Mouse (Mus musculus): Measurements from ENCODE around the gene Hoxc12.

Gene Hoxc12

DNA sequence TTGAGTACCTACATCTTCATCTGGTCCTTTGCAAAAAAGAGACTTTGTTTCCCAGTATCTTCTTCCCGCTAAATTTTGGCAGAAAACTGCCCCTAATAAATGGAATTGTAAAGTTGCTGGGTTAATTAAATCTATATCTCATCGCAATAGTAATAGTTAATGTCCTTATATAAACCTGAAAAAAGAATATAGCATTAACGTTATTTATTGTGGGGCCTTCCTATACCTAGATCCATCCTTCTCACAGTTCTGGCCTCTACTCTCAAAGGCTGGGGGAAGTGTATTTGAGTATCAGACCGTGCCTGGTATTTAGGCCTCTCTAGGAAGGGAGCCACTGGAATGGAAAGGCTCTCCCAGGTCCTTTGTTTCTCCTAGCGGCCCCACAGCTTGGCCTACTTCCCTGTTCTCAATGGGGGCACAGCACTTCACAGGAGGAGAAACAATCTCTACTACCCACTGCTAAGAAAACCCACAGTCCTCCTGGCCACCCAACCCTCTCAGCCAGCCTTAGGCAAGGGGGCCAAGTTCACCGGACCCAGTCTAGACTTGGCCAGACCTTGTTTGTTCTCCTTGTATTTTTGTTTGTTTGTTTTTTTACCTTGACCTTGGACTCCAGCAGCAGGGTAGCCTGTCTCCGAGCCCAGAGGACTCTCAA, 17.8 kb upstream of the Hoxc12 start:
- no peaks in the 10 kb centered on the region for H3K36me3 ChIP-seq (ENCODE audit: insufficient read depth, low read length)
- peaks cover 21% of the 10 kb centered on the region for H3K4me1 ChIP-seq (replicated peaks; ENCODE audit: low read depth, low read length)
- H3K27me3 ChIP-seq (ENCODE audit: insufficient read depth, low read length), result peaks cover 85% of the 10 kb centered on the region
- no peak overlapping the region for H3K4me3 ChIP-seq (replicated peaks; ENCODE audit: low read length)
- H3K9me3 ChIP-seq (ENCODE audit: low read length), result no peaks in the 10 kb centered on the region
- TF ChIP-seq CTCF (conservative IDR thresholded peaks at IDR 0.05; ENCODE audit: low read length), result no peak
- no peak for TF ChIP-seq NANOG (IDR thresholded peaks at IDR 0.05; ENCODE audit: borderline replicate concordance, low read length)

DNA sequence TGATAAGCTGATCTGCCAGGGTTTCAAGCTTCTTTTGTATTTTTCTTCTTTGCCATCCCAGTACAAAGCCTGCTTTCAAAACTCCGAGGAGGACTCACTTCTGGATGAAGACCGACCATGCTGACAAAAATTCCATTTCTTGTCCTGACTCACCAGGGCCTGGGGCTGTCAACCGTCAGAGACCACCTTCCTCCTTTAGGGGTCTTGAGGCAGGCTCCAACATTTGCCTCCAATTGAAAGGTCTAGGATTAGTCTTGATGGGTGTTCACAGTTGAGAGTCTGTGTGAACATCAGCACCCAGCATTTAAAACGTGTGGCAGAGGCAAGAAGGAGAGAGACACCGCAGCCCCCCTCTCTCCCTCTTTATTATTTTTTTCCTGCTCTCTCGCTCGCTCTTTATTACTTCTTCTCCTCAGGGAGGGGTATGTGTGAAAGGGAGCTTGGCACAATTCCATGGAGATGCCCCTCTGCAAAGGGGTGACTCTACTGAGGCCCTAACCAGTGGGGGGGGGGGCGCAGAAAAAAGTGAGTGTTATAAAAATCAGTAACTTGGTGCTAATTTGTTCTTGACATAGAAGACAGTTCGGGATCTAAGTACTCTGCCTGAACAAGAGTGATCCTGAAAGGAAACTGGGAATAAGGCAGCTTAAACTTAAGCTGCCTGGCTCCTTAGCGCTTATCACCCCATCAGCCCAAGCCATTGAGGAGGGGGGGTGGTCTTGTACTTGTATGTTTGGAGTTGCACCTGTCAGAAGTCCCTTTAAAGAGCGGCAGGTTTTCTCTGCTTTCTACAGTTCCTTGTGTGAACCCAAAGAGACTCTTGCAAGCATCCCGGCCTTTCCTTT, 17.0 kb upstream of the Hoxc12 start:
- peaks cover 22% of the 10 kb centered on the region for H3K4me1 ChIP-seq (replicated peaks; ENCODE audit: low read depth, low read length)
- H3K4me3 ChIP-seq (replicated peaks; ENCODE audit: low read length), result peak overlapping the region; percentile 68
- H3K36me3 ChIP-seq (ENCODE audit: insufficient read depth, low read length), result no peaks in the 10 kb centered on the region
- peaks cover 88% of the 10 kb centered on the region for H3K27me3 ChIP-seq (ENCODE audit: insufficient read depth, low read length)
- no peaks in the 10 kb centered on the region for H3K9me3 ChIP-seq (ENCODE audit: low read length)
- no peak for TF ChIP-seq CTCF (conservative IDR thresholded peaks at IDR 0.05; ENCODE audit: low read length)
- no peak for TF ChIP-seq POU5F1 (IDR thresholded peaks at IDR 0.05; ENCODE audit: borderline replicate concordance, low read length)
- TF ChIP-seq NANOG (IDR thresholded peaks at IDR 0.05; ENCODE audit: borderline replicate concordance, low read length), result no peak

DNA sequence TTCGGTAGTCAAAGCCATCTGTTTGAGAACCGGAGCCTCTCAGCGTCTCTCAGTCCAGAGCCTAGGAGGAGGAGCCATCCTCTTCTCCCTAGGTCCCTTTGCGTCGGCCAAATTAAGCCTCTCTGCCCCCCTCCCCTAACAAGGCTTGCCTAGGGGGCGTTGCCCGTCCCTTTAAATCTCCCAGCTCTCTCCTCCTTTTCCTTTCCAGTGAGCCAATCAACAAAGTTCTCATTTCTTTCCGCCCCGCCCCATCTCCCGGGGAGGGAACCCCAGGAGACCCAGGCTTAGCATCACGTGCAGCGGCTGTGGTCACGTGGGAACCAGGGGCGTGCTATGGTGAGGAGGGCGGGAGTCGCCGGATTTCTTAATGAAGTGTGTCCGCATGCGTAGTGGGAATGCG, 15.9 kb upstream of the Hoxc12 start:
- no peaks in the 10 kb centered on the region for H3K36me3 ChIP-seq (ENCODE audit: insufficient read depth, low read length)
- TF ChIP-seq CTCF (conservative IDR thresholded peaks at IDR 0.05; ENCODE audit: low read length), result no peak
- TF ChIP-seq NANOG (IDR thresholded peaks at IDR 0.05; ENCODE audit: borderline replicate concordance, low read length), result no peak
- no peak for TF ChIP-seq POU5F1 (IDR thresholded peaks at IDR 0.05; ENCODE audit: borderline replicate concordance, low read length)
- H3K4me3 ChIP-seq (replicated peaks; ENCODE audit: low read length), result peak overlapping the region; percentile 68
- peaks cover 88% of the 10 kb centered on the region for H3K27me3 ChIP-seq (ENCODE audit: insufficient read depth, low read length)
- peaks cover 25% of the 10 kb centered on the region for H3K4me1 ChIP-seq (replicated peaks; ENCODE audit: low read depth, low read length)
- no peaks in the 10 kb centered on the region for H3K9me3 ChIP-seq (ENCODE audit: low read length)

DNA sequence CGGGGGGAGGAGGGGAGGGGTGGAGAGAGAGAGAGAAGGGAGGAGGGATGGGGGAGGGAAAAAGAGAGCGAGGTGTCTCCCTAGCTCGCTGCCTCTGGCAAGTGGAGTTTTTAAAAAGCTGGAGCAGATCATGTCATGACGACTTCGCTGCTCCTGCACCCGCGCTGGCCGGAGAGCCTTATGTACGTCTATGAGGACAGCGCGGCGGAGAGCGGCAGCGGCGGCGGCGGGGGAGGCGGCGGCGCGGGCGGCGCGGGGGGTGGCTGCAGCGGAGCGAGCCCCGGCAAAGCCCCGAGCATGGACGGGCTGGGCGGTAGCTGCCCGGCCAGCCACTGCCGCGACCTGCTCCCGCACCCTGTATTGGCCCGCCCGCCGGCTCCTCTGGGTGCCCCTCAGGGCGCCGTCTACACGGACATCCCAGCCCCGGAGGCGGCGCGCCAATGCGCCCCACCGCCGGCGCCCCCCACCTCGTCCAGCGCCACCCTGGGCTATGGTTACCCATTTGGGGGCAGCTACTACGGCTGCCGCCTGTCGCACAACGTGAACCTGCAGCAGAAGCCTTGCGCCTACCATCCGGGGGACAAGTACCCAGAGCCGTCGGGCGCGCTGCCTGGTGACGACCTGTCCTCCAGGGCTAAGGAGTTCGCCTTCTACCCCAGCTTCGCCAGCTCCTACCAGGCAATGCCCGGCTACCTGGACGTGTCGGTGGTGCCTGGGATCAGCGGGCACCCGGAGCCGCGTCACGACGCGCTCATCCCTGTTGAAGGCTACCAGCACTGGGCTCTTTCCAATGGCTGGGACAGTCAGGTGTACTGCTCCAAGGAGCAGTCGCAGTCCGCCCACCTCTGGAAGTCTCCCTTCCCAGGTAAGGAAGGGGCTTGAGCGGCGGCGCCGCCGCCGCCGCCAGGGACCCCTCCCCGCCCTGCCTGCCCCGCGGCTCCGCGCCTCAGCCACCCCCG, 15.2 kb upstream of the Hoxc12 start, which contains the start of gene Hoxc13:
Gene Hoxc13 (plus strand): TSS at position 51 of the 959 bp plus-strand sequence.
- TF ChIP-seq NANOG (IDR thresholded peaks at IDR 0.05; ENCODE audit: borderline replicate concordance, low read length) (no peak), POU5F1 (IDR thresholded peaks at IDR 0.05; ENCODE audit: borderline replicate concordance, low read length) (no peak), CTCF (conservative IDR thresholded peaks at IDR 0.05; ENCODE audit: low read length) (no peak)
- Histone ChIP-seq H3K4me1 (replicated peaks; ENCODE audit: low read depth, low read length) (peaks cover 29% of the 10 kb centered on the region), H3K36me3 (ENCODE audit: insufficient read depth, low read length) (no peaks in the 10 kb centered on the region)

DNA sequence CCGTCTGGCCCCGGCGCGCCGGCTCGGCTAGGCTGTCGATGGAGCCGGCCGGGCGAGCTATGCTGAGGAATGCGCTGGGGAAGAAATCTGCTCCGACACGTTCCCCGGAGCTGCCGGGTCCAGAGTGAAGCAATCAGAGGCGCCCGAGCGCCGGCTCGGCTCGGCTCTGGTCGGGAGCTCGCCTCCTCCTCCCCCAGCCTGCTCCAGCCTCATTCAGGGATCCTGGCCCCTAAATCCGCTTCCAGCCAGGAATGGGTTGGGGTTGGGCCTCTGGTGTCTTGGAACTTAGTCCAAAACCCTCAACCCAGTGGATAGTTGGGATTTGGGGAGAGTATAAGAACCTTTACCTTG, 14.6 kb upstream of the Hoxc12 start:
- Histone ChIP-seq H3K27me3 (ENCODE audit: insufficient read depth, low read length) (peaks cover 87% of the 10 kb centered on the region), H3K4me3 (replicated peaks; ENCODE audit: low read length) (peak overlapping the region; percentile 84), H3K4me1 (replicated peaks; ENCODE audit: low read depth, low read length) (peaks cover 35% of the 10 kb centered on the region), H3K36me3 (ENCODE audit: insufficient read depth, low read length) (no peaks in the 10 kb centered on the region), H3K9me3 (ENCODE audit: low read length) (no peaks in the 10 kb centered on the region)
- TF ChIP-seq NANOG (IDR thresholded peaks at IDR 0.05; ENCODE audit: borderline replicate concordance, low read length) (no peak), POU5F1 (IDR thresholded peaks at IDR 0.05; ENCODE audit: borderline replicate concordance, low read length) (no peak)

More for the DNA sequence above, 15.2 kb upstream of the Hoxc12 start, which contains the start of gene Hoxc13:
- H3K9me3 ChIP-seq (ENCODE audit: low read length), result no peaks in the 10 kb centered on the region
- H3K4me3 ChIP-seq (replicated peaks; ENCODE audit: low read length), result peak within 1 kb of the TSS; percentile 84
- H3K27me3 ChIP-seq (ENCODE audit: insufficient read depth, low read length), result peaks cover 88% of the 10 kb centered on the region

DNA sequence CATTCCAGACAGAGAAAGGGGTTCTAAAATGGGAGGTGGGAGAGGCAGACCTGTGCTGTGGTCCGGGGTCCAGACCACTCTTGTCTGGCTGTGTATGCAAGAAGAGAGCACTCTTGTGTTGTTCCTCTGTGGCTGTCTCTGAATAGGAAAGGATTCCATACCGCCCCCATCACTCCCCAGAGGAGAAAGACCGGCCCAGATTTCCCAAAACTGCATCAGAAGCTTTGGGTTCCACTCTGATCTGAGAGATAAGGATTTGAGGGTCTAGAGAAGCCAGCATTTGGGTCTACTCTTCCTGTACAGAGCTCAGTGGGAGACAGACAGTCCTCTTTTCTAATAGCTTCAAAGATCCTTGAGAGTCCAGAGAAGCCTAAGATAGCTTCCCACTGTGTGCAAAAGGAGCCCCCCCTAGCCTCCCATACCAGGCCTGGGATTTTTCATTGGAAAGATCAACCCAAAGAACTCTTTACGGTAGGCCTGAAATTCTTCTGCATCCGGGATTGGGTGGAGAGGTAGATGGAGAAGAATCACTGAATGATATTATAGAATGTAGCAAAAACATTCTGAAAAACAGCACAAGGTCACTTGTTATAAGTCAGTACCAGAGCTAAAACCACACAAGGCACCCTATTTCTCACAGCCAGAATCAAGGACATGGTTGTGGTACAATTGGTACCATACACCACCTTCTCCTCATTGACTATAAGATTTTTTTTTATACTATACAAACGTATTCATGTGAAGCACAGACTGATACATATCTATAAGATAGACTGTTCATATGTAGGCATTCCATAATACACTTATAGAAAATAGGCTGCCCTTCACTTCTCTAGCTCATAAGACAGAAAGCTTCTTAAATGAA, 13.7 kb upstream of the Hoxc12 start:
- Histone ChIP-seq H3K27me3 (ENCODE audit: insufficient read depth, low read length) (peaks cover 87% of the 10 kb centered on the region), H3K4me3 (replicated peaks; ENCODE audit: low read length) (peak overlapping the region; percentile 84; the same call in 1 of the 2 replicates), H3K4me1 (replicated peaks; ENCODE audit: low read depth, low read length) (peaks cover 43% of the 10 kb centered on the region), H3K9me3 (ENCODE audit: low read length) (no peaks in the 10 kb centered on the region), H3K36me3 (ENCODE audit: insufficient read depth, low read length) (no peaks in the 10 kb centered on the region)
- TF ChIP-seq POU5F1 (IDR thresholded peaks at IDR 0.05; ENCODE audit: borderline replicate concordance, low read length) (no peak), NANOG (IDR thresholded peaks at IDR 0.05; ENCODE audit: borderline replicate concordance, low read length) (no peak), CTCF (conservative IDR thresholded peaks at IDR 0.05; ENCODE audit: low read length) (no peak)

DNA sequence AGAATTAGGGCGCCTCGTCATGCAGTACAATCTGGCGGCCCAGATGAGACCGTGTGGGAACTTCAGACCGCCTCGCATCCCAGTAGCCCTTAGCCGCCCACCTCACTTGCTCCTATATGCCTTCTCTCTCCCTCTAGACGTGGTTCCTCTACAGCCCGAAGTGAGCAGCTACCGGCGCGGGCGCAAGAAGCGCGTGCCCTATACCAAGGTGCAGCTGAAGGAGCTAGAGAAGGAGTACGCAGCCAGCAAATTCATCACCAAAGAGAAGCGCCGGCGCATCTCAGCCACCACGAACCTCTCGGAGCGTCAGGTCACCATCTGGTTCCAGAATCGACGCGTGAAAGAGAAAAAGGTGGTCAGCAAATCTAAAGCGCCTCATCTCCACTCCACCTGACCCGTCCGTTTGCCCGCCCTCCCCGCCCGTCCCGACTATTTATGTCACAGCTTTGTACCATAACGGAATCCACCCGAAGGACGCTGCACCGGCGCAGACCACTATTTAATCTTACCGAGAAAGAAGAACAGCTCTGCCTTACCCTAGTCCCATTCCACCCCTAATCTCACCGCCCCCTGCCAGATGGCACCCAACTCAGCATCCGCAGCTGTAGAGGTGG, 9.4 kb upstream of the Hoxc12 start:
- H3K4me1 ChIP-seq (replicated peaks; ENCODE audit: low read depth, low read length), result peaks cover 55% of the 10 kb centered on the region
- H3K36me3 ChIP-seq (ENCODE audit: insufficient read depth, low read length), result no peaks in the 10 kb centered on the region
- H3K27me3 ChIP-seq (ENCODE audit: insufficient read depth, low read length), result peaks cover 92% of the 10 kb centered on the region
- TF ChIP-seq NANOG (IDR thresholded peaks at IDR 0.05; ENCODE audit: borderline replicate concordance, low read length) (no peak), POU5F1 (IDR thresholded peaks at IDR 0.05; ENCODE audit: borderline replicate concordance, low read length) (no peak), CTCF (conservative IDR thresholded peaks at IDR 0.05; ENCODE audit: low read length) (no peak)
- peak overlapping the region; percentile 51 for H3K4me3 ChIP-seq (replicated peaks; ENCODE audit: low read length)
- H3K9me3 ChIP-seq (ENCODE audit: low read length), result no peaks in the 10 kb centered on the region
